Mouse (Mus musculus) small intestine, adult 2 months (tissue): ENCODE results near the gene Rbmxl1. TPM values are rescaled to one million over a fixed set of nuclear protein-coding genes. Genes with fewer than 3 reads are reported as not detected.
A peak's percentile ranks its signal among the peaks of the same experiment; 100 is the strongest.
"Not testable (repeated sequence)": the region's sequence is repeated elsewhere in the genome, so short reads cannot be mapped to it uniquely, and the experiment has no call there.

Experiments used
- H3K27ac ChIP-seq: fragments of 200-500 bp; 2 replicates; pipeline ENCODE4 v1.5.1; 2012; ENCODE audit warnings: low read depth, low read length, control low read depth, inconsistent platforms; ENCODE audit not compliant: insufficient read depth
- H3K27me3 ChIP-seq: fragments of 200-500 bp; 2 replicates; pipeline ENCODE4 v1.6.1; 2012; ENCODE audit warnings: mild to moderate bottlenecking, moderate library complexity, low read length, inconsistent platforms; ENCODE audit not compliant: control insufficient read depth, insufficient read depth
- H3K36me3 ChIP-seq: fragments of 200-500 bp; 2 replicates; pipeline ENCODE4 v1.6.1; 2012; ENCODE audit warnings: mild to moderate bottlenecking, low read length, control low read depth, inconsistent platforms; ENCODE audit not compliant: control insufficient read depth, insufficient read depth
- H3K4me1 ChIP-seq: fragments of 200-500 bp; 2 replicates; pipeline ENCODE4 v1.6.1; 2012; ENCODE audit warnings: low read length, inconsistent platforms, mixed read lengths; ENCODE audit not compliant: control insufficient read depth, insufficient read depth, insufficient read length
- H3K4me3 ChIP-seq: fragments of 200-500 bp; 2 replicates; pipeline ENCODE4 v1.5.1; 2012; ENCODE audit warnings: low read depth, mild to moderate bottlenecking, control low read depth, inconsistent platforms, low read length, moderate library complexity
- CTCF ChIP-seq: fragments of 200-500 bp; IDR thresholded peaks from 2 replicates; pipeline ENCODE4 v1.5.1; 2012; ENCODE audit warnings: low read depth, mild to moderate bottlenecking, control low read depth, inconsistent platforms, low read length, moderate library complexity, mixed read lengths; ENCODE audit not compliant: insufficient replicate concordance, insufficient read length; ENCODE audit errors: extremely low read depth
- POLR2A ChIP-seq: fragments of 200-500 bp; IDR thresholded peaks from 2 replicates; pipeline ENCODE4 v1.6.1; 2012; ENCODE audit warnings: low read depth, mild to moderate bottlenecking, control low read depth, inconsistent platforms, low read length, moderate library complexity
- WGBS: fragments of 180-500 bp; shearing (Covaris S2); methylation state at CpG from one replicate; pipeline ENCODE4 v1.1.7; 2018; 5-methylcytosine and 5-hydroxymethylcytosine counted together
- polyA plus RNA-seq: library from polyadenylated mRNA; depleted of rRNA; stranded (reverse); fragments of >200 nt; gene quantifications from 2 replicates; pipeline ENCODE4 v1.2.3, GENCODE M21; 2012; rRNA removed

The Rbmxl1 gene
- 7.1 and 9.3 TPM in 2 replicates for polyA plus RNA-seq

- Histone ChIP-seq H3K36me3 (no peaks in the 10 kb centered on the region; the same call in 1 of the 2 replicates), H3K27me3 (no peaks in the 10 kb centered on the region), H3K4me3 (peak within 1 kb of the TSS; percentile 80), H3K4me1 (no peaks in the 10 kb centered on the region; the same call in 1 of the 2 replicates), H3K27ac (peak within 1 kb of the TSS; percentile 82)
- WGBS = under 1% methylated on average over 70 of the region's 70 CpGs
- TF ChIP-seq POLR2A (no peak; the same call in 1 of the 2 replicates), CTCF (no peak)
Measured at GRCm38 (mm10) chr8:78508719-78509272, at the start of gene Rbmxl1. Rbmxl1 (minus strand) TSS chr8:78508898.

- 94% methylated on average over 11 of the region's 11 CpGs for WGBS
- H3K36me3 ChIP-seq = no peaks in the 10 kb centered on the region
- H3K27ac ChIP-seq = no peak overlapping the region
- TF ChIP-seq CTCF (no peak), POLR2A (no peak)
- no peaks in the 10 kb centered on the region for H3K4me1 ChIP-seq
- H3K27me3 ChIP-seq = no peaks in the 10 kb centered on the region
- no peak overlapping the region for H3K4me3 ChIP-seq
Measured at GRCm38 (mm10) chr8:78556773-78557434, 48.2 kb upstream of the Rbmxl1 start.

GRCm38 (mm10) chr8:78555817-78556216, 47.1 kb upstream of the Rbmxl1 start:
- TF ChIP-seq POLR2A (no peak), CTCF (no peak)
- H3K4me3 ChIP-seq = no peak overlapping the region
- WGBS = 93% methylated on average over 4 of the region's 4 CpGs
- H3K4me1 ChIP-seq = no peaks in the 10 kb centered on the region
- H3K27ac ChIP-seq = no peak overlapping the region
- no peaks in the 10 kb centered on the region for H3K27me3 ChIP-seq
- H3K36me3 ChIP-seq = no peaks in the 10 kb centered on the region

- no peak overlapping the region for H3K27ac ChIP-seq
Measured at GRCm38 (mm10) chr8:78550752-78551134, 42.0 kb upstream of the Rbmxl1 start.

DNA sequence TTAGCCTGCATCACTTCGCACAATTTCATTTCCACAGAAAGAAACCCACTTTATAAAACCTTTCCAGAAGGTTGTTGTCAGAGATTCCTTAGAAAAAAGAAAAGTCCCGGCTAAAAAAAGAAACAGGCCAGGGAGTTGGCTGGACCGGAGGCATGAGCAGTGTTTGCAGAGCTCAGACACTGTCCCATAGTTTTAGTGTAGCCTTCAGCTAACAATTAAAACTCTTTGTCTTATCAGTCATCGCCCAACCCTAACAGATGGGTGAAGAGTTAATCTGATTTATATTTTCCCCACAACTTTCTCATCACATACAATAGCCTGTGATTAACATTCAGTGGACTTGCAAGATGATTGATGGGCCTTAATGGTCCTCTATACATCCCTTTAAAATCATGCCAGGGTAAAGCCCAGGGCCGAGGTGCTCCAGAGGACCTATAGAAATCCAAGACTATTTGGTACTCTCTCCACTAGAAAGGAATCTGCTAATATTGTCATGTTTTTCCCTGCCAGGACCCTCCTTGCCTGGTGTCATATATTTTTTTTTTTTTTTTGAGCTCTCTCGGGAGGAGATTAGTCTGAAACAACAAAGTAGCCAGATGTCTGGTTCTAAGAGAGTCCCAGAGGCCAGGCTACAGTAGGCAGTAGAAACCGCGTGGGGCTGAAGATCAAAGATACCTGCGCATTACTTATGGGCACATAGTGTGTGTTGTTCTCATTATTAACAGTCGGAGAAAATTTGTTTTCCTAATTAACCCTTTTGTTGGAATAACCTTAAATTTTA, 41.5 kb upstream of the Rbmxl1 start:
- no peak overlapping the region for H3K27ac ChIP-seq
- TF ChIP-seq CTCF (no peak), POLR2A (no peak)
- H3K4me3 ChIP-seq = no peak overlapping the region
- H3K27me3 ChIP-seq = no peaks in the 10 kb centered on the region
- H3K36me3 ChIP-seq = no peaks in the 10 kb centered on the region; the same call in 1 of the 2 replicates
- no peaks in the 10 kb centered on the region for H3K4me1 ChIP-seq
- WGBS = 79% methylated on average over 10 of the region's 10 CpGs

More at GRCm38 (mm10) chr8:78550752-78551134, 42.0 kb upstream of the Rbmxl1 start:
- no peaks in the 10 kb centered on the region for H3K27me3 ChIP-seq
- H3K4me1 ChIP-seq = no peaks in the 10 kb centered on the region
- TF ChIP-seq CTCF (no peak), POLR2A (no peak)
- H3K36me3 ChIP-seq = no peaks in the 10 kb centered on the region; the same call in 1 of the 2 replicates
- H3K4me3 ChIP-seq = no peak overlapping the region
- WGBS = 98% methylated on average over 2 of the region's 2 CpGs

DNA sequence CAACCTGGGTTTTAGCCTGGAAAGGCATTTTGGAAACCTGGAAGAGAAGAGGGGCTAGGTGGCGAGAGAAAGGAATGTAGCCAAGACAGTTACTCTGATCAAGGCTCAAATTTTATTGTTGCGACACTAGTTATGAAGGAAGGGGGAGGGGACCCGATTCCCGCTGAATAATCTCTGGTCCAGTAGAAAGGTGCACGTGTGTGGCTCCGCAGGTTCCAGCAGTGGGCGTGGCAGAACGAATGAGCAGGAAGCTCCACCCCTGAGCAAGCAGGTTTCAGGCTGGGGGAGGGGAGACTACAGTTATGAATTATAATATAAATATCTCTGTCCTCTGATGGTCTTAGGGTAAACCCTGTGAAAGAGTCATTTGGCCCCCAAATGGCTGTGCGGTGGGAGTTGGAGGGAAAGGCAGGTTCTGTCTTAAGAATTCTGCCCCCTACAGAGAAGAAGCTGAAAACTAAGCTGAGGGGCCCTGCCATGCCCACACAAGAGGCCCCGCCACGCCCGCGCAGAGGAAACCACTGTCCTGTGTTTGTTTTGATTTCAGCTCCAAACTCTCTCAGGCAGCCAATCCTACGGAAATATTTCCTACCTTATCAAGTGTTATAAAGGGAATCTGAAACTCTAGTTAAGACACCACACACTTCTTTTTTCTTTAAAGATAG, 36.6 kb upstream of the Rbmxl1 start:
- H3K4me1 ChIP-seq, H3K27me3 ChIP-seq, H3K27ac ChIP-seq, H3K4me3 ChIP-seq, H3K36me3 ChIP-seq: not testable (repeated sequence)
- 29% methylated on average over 10 of the region's 14 CpGs for WGBS
